Mouse (Mus musculus) frontal cortex, postnatal 10 days (tissue): ENCODE data around the gene Eps15.

Experiments
- DNase-seq, 2 experiments: peaks; one replicate each; pipeline ENCODE4 v3.0.0; 2022; ENCODE audit warnings: low spot score in 2 of 2, mixed read lengths in 1 of 2

The Eps15 gene

GRCm38 (mm10) chr4:109432668-109433375 is 152.8 kb downstream of the Eps15 start:
- no peak for DNase-seq

GRCm38 (mm10) chr4:109433641-109434040 is 153.6 kb downstream of the Eps15 start:
- no peak for DNase-seq

- DNase-seq: no peak
Observed at GRCm38 (mm10) chr4:109434256-109434655, 154.2 kb downstream of the Eps15 start.
